Mouse (Mus musculus) layer of hippocampus, adult 6 months (tissue): ENCODE data around the gene Zfp398. TPM values are rescaled to one million over a fixed set of nuclear protein-coding genes. Genes with fewer than 3 reads are reported as not detected.

Experiments used
- long read RNA-seq, 2 experiments: library from polyadenylated mRNA; unstranded; transcript quantifications; one replicate each; pipeline ENCODE4 v2.0.0; 2019 to 2020
- microRNA-seq: library from miRNA; unstranded; fragments of <30 nt; microRNA quantifications from one replicate; pipeline ENCODE4 v1.2.0, GENCODE M21; 2020
- polyA plus RNA-seq: library from polyadenylated mRNA; unstranded; fragments of <200 nt; fragmentation: Nextera tagmentation; gene quantifications from 2 replicates; pipeline ENCODE4 v1.2.3, GENCODE M21; 2021

Zfp398 gene
- polyA plus RNA-seq: 6.2 and 6.3 TPM in 2 replicates
- long read RNA-seq, experiment 1, partial matches to known transcripts: 2 of 9 reads
- long read RNA-seq, experiment 1, other reads (novel, unspliced or antisense): 4 of 9 reads
- long read RNA-seq, experiment 2, transcript Zfp398-201 (6 exons, 2,906 nt): major isoform, 14 of 28 reads
- long read RNA-seq, experiment 2, partial matches to known transcripts: 1 of 28 reads
- long read RNA-seq, experiment 2, other reads (novel, unspliced or antisense): 9 of 28 reads

DNA sequence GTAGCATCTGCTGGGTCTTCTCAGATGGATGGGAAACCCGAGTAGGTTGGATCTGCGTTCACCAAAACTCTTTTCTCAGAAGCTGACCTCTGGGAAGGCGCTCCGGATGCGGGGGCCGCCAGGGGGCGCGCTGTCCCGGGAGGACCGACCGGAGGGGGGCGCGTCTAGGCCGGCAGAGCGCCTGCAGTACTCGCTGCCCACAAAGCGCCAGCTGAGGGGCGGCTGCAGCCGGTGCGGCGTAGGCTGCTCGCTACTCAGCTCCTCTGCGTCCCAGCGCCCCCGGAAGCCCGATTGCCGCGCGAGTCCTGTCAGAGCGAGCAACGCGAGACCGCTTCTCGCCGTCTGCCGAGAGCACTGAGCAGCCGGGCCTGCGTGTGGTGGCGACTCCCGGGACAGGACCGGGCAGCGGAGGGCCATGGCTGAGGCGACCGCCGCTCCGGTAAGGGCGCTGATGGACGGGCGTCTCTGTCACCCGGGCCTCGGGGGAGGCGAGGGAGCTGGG, at the start of gene Zfp398:
Gene Zfp398, plus strand, starts transcription at position 180 of the 502 bp plus-strand sequence.

DNA sequence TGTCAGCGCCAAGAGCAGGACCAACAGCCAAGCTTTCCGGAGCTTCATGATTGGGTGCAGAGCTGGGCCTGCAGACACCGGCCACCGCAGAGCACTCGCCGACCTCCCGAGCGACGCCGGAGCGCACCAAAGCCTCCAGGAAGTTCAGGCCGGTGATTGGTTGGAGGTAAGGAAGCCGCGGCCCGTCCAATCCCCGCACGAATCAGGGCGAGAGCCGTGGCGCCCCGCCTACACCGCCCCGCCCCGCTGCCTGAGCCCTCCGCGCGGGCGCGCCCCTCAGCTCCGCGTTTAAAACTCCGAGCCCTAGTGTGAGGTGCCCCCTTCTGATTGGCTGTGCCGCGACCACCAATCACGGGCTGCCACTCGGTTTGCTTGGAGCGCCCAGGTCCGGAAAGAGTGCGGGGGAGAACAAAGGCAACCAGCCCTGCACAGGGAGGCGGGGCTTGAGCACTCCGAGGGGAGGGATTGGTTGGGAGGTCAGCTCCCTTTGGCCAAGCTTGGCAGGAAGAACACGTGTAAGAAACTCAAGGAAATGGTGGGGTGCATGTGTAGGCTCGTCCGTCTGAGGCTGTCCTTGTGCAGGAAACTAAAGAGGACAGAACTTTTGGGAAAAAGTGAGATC, 22.1 kb upstream of the Zfp398 start, which contains the start of gene Pdia4:
Gene Pdia4, minus strand, starts transcription at position 174 of the 622 bp plus-strand sequence.

DNA sequence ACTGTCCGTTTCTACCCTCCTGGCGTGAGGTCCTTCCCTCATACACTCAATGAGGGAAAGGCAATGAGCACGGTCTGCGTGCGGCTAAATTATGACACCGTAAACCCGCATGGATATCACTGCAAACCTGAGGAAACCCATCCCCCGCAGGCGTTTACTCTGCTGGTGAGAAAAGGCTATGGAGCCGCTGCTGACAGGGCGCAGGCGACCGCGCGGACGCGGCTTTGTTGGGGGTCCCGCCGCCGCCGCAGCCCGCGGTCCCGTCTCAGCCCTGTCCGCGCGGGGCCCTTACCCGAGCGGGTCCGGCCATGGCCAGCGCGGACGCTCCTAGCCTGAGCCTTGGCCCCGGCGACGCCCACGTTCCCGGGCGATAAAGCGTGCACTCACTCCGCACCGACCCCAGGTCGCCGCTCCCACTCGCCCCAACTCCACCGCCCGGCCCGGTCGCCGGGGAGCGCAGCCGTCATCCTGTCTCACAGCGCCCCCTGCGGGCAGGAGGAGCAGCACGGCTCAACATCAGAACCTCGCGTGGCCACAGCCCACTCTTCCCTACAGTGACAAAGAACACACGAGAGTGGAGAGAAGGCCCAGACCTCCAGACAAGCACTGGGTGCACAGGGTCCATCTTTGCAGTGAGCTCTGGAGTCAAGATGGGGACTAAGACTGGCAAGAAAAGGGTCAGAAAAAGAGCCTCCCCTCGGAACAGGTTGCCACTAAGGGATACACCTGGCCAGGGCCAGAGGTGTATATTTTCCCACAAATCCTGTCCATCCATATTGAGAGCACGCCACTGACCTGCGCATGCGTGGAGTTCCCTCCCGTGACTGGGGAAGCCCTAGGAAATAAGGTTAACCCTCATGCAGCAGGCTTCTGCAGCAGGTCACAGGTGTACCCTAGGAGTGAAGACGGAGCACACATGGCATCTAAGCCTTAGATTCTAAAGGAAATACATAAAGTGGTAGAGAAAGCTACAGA, 5.1 kb upstream of the Zfp398 start, which contains the start of gene Zfp786:
Gene Zfp786, minus strand, starts transcription at position 764 of the 975 bp plus-strand sequence.

DNA sequence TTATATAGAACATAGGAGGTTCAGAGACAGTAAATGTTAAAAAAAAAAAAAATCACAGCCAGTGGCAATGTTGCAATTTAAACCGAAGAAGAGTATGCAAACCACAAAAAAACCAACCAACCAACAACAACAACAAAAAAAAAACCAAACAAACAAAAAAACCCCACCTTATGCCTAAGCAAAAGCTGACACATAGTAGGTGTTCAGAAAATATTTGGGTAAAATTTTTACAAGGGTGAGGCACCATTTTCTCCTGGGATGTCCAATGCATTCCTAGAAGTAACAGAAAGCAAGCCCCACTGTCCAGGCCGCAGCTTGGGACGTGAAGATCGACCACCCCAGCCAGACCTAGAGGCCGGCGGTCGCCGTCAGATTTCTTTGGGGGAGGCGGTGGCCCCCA, 41.6 kb downstream of the Zfp398 start, which contains the start of gene Zfp282:
Gene Zfp282, plus strand, starts transcription at position 147 of the 400 bp plus-strand sequence.

DNA sequence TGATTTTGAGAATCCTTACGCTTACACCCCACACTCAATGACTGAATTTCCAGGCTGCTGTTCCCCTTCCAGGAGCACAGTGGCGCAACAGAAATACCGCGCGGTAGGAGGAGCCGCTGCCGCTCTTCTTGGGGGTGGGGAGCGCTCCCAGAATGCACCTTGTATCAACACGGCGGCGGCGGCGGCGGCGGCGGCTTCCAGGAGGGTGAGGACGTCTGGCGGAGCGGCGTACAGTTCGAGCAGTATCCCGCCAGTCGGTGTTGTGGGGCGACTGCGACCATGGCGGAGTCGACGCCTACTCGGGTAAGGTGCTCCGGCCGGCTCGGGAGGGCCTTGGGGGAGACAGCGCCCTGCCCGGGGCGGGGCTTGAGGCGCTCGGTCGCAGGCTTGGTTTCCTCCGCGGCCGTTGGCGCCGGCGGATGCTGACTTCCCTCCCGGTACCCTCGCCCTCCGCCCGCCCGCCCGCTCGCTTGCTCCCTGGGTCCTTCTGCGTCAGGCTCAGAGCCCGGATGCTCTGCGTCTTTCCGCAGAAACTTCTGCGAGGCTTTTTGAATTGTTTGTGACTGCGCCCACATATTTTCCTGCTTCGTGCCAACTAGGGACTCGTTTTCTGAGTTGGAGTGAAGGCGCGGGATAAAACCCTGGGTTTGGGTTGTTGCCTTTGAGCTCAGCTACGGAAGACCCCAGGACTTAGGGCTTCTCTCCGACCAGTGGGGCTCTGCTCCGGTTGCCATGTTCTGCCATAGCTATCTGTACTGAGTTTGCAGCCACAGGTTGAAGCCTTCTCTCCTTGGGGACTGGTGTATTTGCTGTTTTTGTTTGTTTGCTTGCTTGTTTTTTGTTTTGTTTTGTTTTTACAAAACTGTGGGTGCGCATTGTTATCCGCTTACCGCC, 85.2 kb downstream of the Zfp398 start, which contains the start of gene Zfp212:
Gene Zfp212, plus strand, starts transcription at position 30 of the 894 bp plus-strand sequence.

Small RNAs within 50 kb of the gene (microRNA-seq; reads per million reads assigned to microRNA genes)
- gene Mir704: 0.64 reads per million

Other genes with a start within 250 kb of the Zfp398 start
- gene Ezh2, start 240.3 kb upstream of the Zfp398 start, polyA plus RNA-seq: 2.1 and 4.0 TPM in 2 replicates
- 42.8 and 61.7 TPM in 2 replicates for gene Pdia4, start 22.2 kb upstream of the Zfp398 start, polyA plus RNA-seq
- gene Zfp786, start 4.8 kb upstream of the Zfp398 start, polyA plus RNA-seq: 1.1 and 1.4 TPM in 2 replicates
- gene Zfp282, start 41.5 kb downstream of the Zfp398 start, polyA plus RNA-seq: 1.6 and 2.1 TPM in 2 replicates
- 6.8 and 7.6 TPM in 2 replicates for gene Zfp212, start 84.8 kb downstream of the Zfp398 start, polyA plus RNA-seq
- 11.2 and 12.7 TPM in 2 replicates for gene Zfp956, start 117.7 kb downstream of the Zfp398 start, polyA plus RNA-seq
- 6.2 and 8.8 TPM in 2 replicates for gene Zfp777, start 213.2 kb downstream of the Zfp398 start, polyA plus RNA-seq